Mouse (Mus musculus) hindbrain, embryonic 10.5 days (tissue): ENCODE data around the gene Rorc. TPM values are rescaled to one million over a fixed set of nuclear protein-coding genes. Genes with fewer than 3 reads are reported as not detected.

Experiments
- DNase-seq: peaks from one replicate; pipeline ENCODE4 v3.0.0-alpha.2; 2017; ENCODE audit warnings: low spot score
- H3K27ac ChIP-seq: fragments of 300-500 bp; sonication (generic); 2 replicates; pipeline ENCODE4 v1.5.1; 2016; ENCODE audit warnings: mild to moderate bottlenecking, moderate library complexity
- H3K27me3 ChIP-seq: fragments of 300-500 bp; sonication (generic); 2 replicates; pipeline ENCODE4 v1.6.1; 2016; ENCODE audit warnings: mild to moderate bottlenecking; ENCODE audit not compliant: poor library complexity, insufficient read depth, severe bottlenecking
- H3K36me3 ChIP-seq: fragments of 300-500 bp; sonication (generic); 2 replicates; pipeline ENCODE4 v1.6.1; 2016; ENCODE audit warnings: mild to moderate bottlenecking, moderate library complexity
- H3K4me1 ChIP-seq: fragments of 300-500 bp; sonication (generic); replicated peaks from 2 replicates; pipeline ENCODE4 v1.6.1; 2016; ENCODE audit warnings: mild to moderate bottlenecking
- H3K4me3 ChIP-seq: fragments of 300-500 bp; sonication (generic); 2 replicates; pipeline ENCODE4 v1.5.1; 2016; ENCODE audit warnings: mild to moderate bottlenecking, moderate library complexity
- H3K9me3 ChIP-seq: fragments of 300-500 bp; sonication (generic); 2 replicates; pipeline ENCODE4 v1.6.1; 2016; ENCODE audit warnings: mild to moderate bottlenecking, moderate library complexity
- WGBS: fragments of 180-500 bp; shearing (Covaris S2); methylation state at CpG from one replicate; pipeline ENCODE4 v1.1.7; 2016; 5-methylcytosine and 5-hydroxymethylcytosine counted together
- polyA plus RNA-seq: library from polyadenylated mRNA; unstranded; fragments of >200 nt; fragmentation: Nextera tagmentation; extraction: Ambion mirVana; gene quantifications from 2 replicates; pipeline ENCODE4 v1.2.1, GENCODE M21; 2016

Rorc gene
- 0.13 and 0.30 TPM in 2 replicates for polyA plus RNA-seq

GRCm38 (mm10) chr3:94372641-94373040, at the start of gene Rorc:
Rorc (plus strand) TSS chr3:94372794.
- peak within 1 kb of the TSS; percentile 46 for H3K27ac ChIP-seq
- H3K9me3 ChIP-seq: no peaks in the 10 kb centered on the region
- H3K36me3 ChIP-seq: no peaks in the 10 kb centered on the region
- no peak for DNase-seq
- H3K4me1 ChIP-seq: peaks cover 37% of the 10 kb centered on the region
- peak within 1 kb of the TSS; percentile 30 for H3K4me3 ChIP-seq
- H3K27me3 ChIP-seq: peaks cover 54% of the 10 kb centered on the region
- 5% methylated on average over 5 of the region's 5 CpGs for WGBS

GRCm38 (mm10) chr3:94328681-94329080, 43.9 kb upstream of the Rorc start:
- no peak overlapping the region for H3K4me3 ChIP-seq
- WGBS: 63% methylated on average over 3 of the region's 3 CpGs
- H3K36me3 ChIP-seq: no peaks in the 10 kb centered on the region
- no peak overlapping the region for H3K27ac ChIP-seq
- no peaks in the 10 kb centered on the region for H3K27me3 ChIP-seq
- no peak for DNase-seq
- H3K9me3 ChIP-seq: no peaks in the 10 kb centered on the region
- H3K4me1 ChIP-seq: no peaks in the 10 kb centered on the region

- no peaks in the 10 kb centered on the region for H3K9me3 ChIP-seq
- no peaks in the 10 kb centered on the region for H3K27me3 ChIP-seq
- 92% methylated on average over 4 of the region's 4 CpGs for WGBS
- no peak overlapping the region for H3K27ac ChIP-seq
- H3K4me3 ChIP-seq: no peak overlapping the region
- H3K4me1 ChIP-seq: no peaks in the 10 kb centered on the region
- H3K36me3 ChIP-seq: no peaks in the 10 kb centered on the region
- DNase-seq: no peak
Observed at GRCm38 (mm10) chr3:94334442-94334841, 38.2 kb upstream of the Rorc start.

GRCm38 (mm10) chr3:94338522-94338921, 34.1 kb upstream of the Rorc start:
- WGBS: 88% methylated on average over 3 of the region's 3 CpGs
- Histone ChIP-seq H3K4me1 (0 out of 2 replicates have a peak, but pooled peaks cover 6% of the 10 kb centered on the region), H3K27ac (no peak overlapping the region), H3K4me3 (no peak overlapping the region), H3K36me3 (no peaks in the 10 kb centered on the region), H3K9me3 (no peaks in the 10 kb centered on the region), H3K27me3 (no peaks in the 10 kb centered on the region)
- DNase-seq: no peak

DNA sequence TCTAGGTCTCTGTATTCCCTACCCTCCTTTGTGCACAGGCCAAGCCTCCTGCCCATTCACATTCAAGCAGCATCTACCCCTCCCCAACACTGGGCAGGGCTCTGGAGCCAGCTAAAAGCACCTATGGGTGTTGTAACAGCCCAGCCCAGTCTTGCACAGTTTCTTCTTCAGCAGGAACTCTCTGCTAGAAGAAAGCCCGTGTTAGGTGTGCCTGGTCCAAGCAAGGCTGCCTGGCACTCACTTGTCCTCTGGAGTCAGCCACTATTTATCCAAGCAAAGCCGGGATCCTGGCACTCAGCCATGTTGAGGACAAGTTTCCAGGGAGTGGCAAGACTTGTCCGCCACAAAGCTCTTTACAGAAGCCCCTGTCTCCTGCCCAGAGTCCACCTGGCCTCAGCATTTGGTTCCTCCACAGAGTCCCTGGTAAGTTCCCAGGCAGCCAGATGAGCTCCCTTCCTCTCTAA, 30.6 kb upstream of the Rorc start, which contains the start of gene Them5:
Gene Them5, plus strand, starts transcription at position 141 of the 464 bp plus-strand sequence.
- no peak within 1 kb of the TSS for H3K27ac ChIP-seq
- H3K36me3 ChIP-seq: no peaks in the 10 kb centered on the region
- 70% methylated on average over 3 of the region's 3 CpGs for WGBS
- H3K4me3 ChIP-seq: no peak within 1 kb of the TSS
- no peaks in the 10 kb centered on the region for H3K27me3 ChIP-seq
- 0 out of 2 replicates have a peak, but pooled peaks cover 6% of the 10 kb centered on the region for H3K4me1 ChIP-seq
- no peak for DNase-seq
- no peaks in the 10 kb centered on the region for H3K9me3 ChIP-seq

DNA sequence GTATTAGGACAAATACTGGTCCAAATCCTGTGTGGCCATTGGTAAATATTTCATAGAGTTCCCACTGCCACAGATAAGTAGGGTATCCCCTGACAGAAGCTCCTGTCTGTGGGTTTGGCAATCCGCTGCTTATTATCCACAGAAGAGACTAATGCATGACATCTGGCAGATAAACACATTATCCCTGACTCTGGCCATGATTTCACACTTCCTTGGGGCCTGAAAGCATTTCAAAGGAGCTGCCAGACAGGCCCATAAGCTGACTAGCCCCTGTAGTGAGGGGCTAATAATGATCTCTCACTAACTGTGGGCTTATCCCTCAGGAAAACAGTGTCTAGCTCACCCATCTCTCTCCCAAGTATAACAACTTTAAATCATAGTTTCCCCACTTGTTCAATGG, 30.0 kb upstream of the Rorc start:
- no peak overlapping the region for H3K4me3 ChIP-seq
- H3K27me3 ChIP-seq: no peaks in the 10 kb centered on the region
- WGBS: 57% methylated on average over 1 of the region's 1 CpGs
- DNase-seq: no peak
- 0 out of 2 replicates have a peak, but pooled peaks cover 6% of the 10 kb centered on the region for H3K4me1 ChIP-seq
- no peaks in the 10 kb centered on the region for H3K9me3 ChIP-seq
- H3K27ac ChIP-seq: no peak overlapping the region
- H3K36me3 ChIP-seq: no peaks in the 10 kb centered on the region

- H3K27ac ChIP-seq: no peak overlapping the region
- no peak for DNase-seq
- H3K9me3 ChIP-seq: no peaks in the 10 kb centered on the region
- H3K36me3 ChIP-seq: no peaks in the 10 kb centered on the region
- no peak overlapping the region for H3K4me3 ChIP-seq
- H3K27me3 ChIP-seq: no peaks in the 10 kb centered on the region
- 81% methylated on average over 2 of the region's 2 CpGs for WGBS
- H3K4me1 ChIP-seq: 0 out of 2 replicates have a peak, but pooled peaks cover 6% of the 10 kb centered on the region
Observed at GRCm38 (mm10) chr3:94344182-94344581, 28.4 kb upstream of the Rorc start.

- no peaks in the 10 kb centered on the region for H3K36me3 ChIP-seq
- DNase-seq: no peak
- 81% methylated on average over 3 of the region's 3 CpGs for WGBS
- no peak overlapping the region for H3K27ac ChIP-seq
- 0 out of 2 replicates have a peak, but pooled peaks cover 6% of the 10 kb centered on the region for H3K4me1 ChIP-seq
- H3K9me3 ChIP-seq: no peaks in the 10 kb centered on the region
- no peak overlapping the region for H3K4me3 ChIP-seq
- H3K27me3 ChIP-seq: no peaks in the 10 kb centered on the region
Observed at GRCm38 (mm10) chr3:94344897-94345296, 27.7 kb upstream of the Rorc start.

GRCm38 (mm10) chr3:94348146-94348545, 24.4 kb upstream of the Rorc start:
- no peaks in the 10 kb centered on the region for H3K9me3 ChIP-seq
- H3K27ac ChIP-seq: no peak overlapping the region
- no peaks in the 10 kb centered on the region for H3K4me1 ChIP-seq
- 75% methylated on average over 2 of the region's 2 CpGs for WGBS
- no peaks in the 10 kb centered on the region for H3K36me3 ChIP-seq
- no peak overlapping the region for H3K4me3 ChIP-seq
- no peaks in the 10 kb centered on the region for H3K27me3 ChIP-seq
- DNase-seq: no peak

GRCm38 (mm10) chr3:94360812-94361211, 11.8 kb upstream of the Rorc start:
- no peak for DNase-seq
- no peaks in the 10 kb centered on the region for H3K36me3 ChIP-seq
- 4% methylated on average over 1 of the region's 1 CpGs for WGBS
- H3K4me1 ChIP-seq: peaks cover 23% of the 10 kb centered on the region
- peaks cover 47% of the 10 kb centered on the region for H3K27me3 ChIP-seq
- no peaks in the 10 kb centered on the region for H3K9me3 ChIP-seq
- H3K27ac ChIP-seq: no peak overlapping the region
- H3K4me3 ChIP-seq: no peak overlapping the region

GRCm38 (mm10) chr3:94362138-94362537, 10.5 kb upstream of the Rorc start, which contains the start of gene C2cd4d:
C2cd4d (plus strand) TSS chr3:94362438.
- no peaks in the 10 kb centered on the region for H3K36me3 ChIP-seq
- no peak for DNase-seq
- H3K4me1 ChIP-seq: peaks cover 23% of the 10 kb centered on the region
- WGBS: 21% methylated on average over 7 of the region's 7 CpGs
- peaks cover 56% of the 10 kb centered on the region for H3K27me3 ChIP-seq
- peak within 1 kb of the TSS; percentile 87 for H3K27ac ChIP-seq
- H3K9me3 ChIP-seq: no peaks in the 10 kb centered on the region
- H3K4me3 ChIP-seq: peak within 1 kb of the TSS; percentile 65

DNA sequence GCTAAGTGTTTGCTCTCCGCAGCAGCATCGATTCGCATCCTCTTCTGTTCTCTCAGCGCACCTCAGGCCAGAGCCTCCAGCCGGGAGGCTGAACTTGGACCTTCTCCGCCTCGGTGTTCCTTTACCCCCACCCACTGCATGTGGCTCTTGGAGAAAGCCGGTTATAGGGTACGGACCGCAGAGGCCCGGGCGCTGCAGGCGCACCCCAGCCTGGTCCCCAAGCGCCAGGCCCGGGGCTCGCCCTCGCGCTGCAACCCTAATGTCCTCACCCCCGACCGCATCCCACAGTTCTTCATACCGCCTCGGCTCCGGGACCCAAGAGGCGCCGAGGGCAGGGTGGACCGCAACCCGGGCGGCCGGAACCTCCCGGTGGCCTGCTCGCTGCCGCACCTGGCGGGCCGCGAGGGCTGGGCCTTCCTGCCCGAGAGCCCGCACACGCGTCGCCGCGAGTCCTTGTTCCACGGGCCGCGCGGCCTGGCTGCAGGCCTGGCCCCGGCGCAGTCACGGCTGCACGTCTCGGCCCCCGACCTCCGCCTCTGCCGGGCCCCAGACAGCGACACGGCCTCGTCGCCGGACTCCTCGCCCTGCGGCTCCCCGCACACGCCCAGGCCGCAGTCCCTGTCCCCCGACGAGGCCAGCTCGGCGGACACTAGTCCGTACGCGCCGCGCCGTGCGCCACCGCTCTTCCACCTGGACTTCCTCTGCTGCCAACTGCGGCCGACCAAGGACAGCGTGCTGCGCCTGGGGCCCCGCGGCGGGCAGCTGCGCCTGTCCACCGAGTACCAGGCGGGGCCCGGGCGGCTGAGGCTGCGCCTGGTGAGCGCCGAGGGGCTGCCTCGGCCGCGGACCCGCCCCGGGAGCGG, 9.1 kb upstream of the Rorc start:
- peak; percentile 65 for DNase-seq
- Histone ChIP-seq H3K4me1 (peaks cover 23% of the 10 kb centered on the region), H3K9me3 (no peaks in the 10 kb centered on the region), H3K4me3 (peak overlapping the region; percentile 65), H3K27me3 (peaks cover 56% of the 10 kb centered on the region), H3K36me3 (no peaks in the 10 kb centered on the region), H3K27ac (peak overlapping the region; percentile 87)
- WGBS: 5% methylated on average over 95 of the region's 97 CpGs

- WGBS: 6% methylated on average over 23 of the region's 23 CpGs
- no peaks in the 10 kb centered on the region for H3K9me3 ChIP-seq
- DNase-seq: no peak
- peak overlapping the region; percentile 65 for H3K4me3 ChIP-seq
- H3K27me3 ChIP-seq: peaks cover 56% of the 10 kb centered on the region
- H3K27ac ChIP-seq: peak overlapping the region; percentile 87
- peaks cover 23% of the 10 kb centered on the region for H3K4me1 ChIP-seq
- no peaks in the 10 kb centered on the region for H3K36me3 ChIP-seq
Observed at GRCm38 (mm10) chr3:94364154-94364526, 8.5 kb upstream of the Rorc start.
